ENCODE assay signal across 23 mouse cellular contexts in the genomic region with DNA sequence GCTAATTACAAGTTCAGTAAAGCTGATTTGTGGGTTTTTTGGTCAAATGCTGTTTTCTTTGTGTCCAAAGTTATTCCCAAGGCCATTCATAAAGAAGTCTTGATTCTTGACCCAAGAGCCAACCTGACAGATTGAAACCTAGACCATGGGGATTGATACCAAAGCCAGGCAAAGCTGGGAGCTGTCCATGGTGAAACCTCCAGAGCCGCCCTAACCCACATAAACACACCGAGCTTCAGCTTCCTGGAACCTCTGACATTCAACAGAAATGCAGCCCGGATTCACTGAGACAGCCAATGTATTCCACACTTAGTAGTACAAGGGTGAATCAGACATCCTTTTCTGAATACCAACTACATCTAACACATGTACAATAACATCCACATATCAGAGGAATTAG.
DNase-seq lines count a peak whose midpoint lies in the region; ATAC-seq and TF ChIP-seq lines count a peak whose summit lies in the region.
"Had no signal": no experiment of that assay in that cellular context is flagged by ENCODE, and none has a peak within 500 bp of the region (broad histone marks: within the 10 kb centered on the region; RNA-seq: fewer than 3 reads in every experiment).

No protein-coding gene starts in this region.

- no peak overlapping the region for H3K27ac ChIP-seq in heart, embryonic 11.5 days (ENCODE audit: low read depth, low read length)
- no peak overlapping the region for H3K27ac ChIP-seq in ES-E14 (ENCODE audit: insufficient read depth, low read depth, low read length, poor library complexity, severe bottlenecking)
- H3K27ac ChIP-seq in limb, embryonic 10.5 days: no peak overlapping the region
- H3K27ac ChIP-seq: embryonic facial prominence, embryonic 15.5 days; forebrain, embryonic 10.5 days; heart, embryonic 13.5 days; kidney, embryonic 15.5 days; lung, embryonic 15.5 days; midbrain, embryonic 15.5 days; stomach, embryonic 15.5 days had no signal

- no peak overlapping the region for H3K4me2 ChIP-seq in heart, embryonic 11.5 days
- H3K4me2 ChIP-seq: embryonic facial prominence, embryonic 15.5 days; heart, embryonic 13.5 days; kidney, embryonic 15.5 days; liver, embryonic 11.5 days; lung, embryonic 15.5 days; midbrain, embryonic 15.5 days; stomach, embryonic 15.5 days had no signal

- no peak overlapping the region for H3K4me3 ChIP-seq in heart, embryonic 11.5 days (ENCODE audit: low read depth, low read length)
- no peak overlapping the region for H3K4me3 ChIP-seq in ES-E14 (ENCODE audit: insufficient read depth in 1 of 2, low read depth in 1 of 2, low read length in 2 of 2, poor library complexity in 1 of 2, severe bottlenecking in 1 of 2)
- H3K4me3 ChIP-seq in limb, embryonic 10.5 days: no peak overlapping the region
- H3K4me3 ChIP-seq: embryonic facial prominence, embryonic 15.5 days; forebrain, embryonic 10.5 days; heart, embryonic 13.5 days; kidney, embryonic 15.5 days; lung, embryonic 15.5 days; midbrain, embryonic 15.5 days; stomach, embryonic 15.5 days had no signal

- no peaks in the 10 kb centered on the region for H3K27me3 ChIP-seq in heart, embryonic 11.5 days (ENCODE audit: control insufficient read depth, insufficient read depth, low read length)
- H3K27me3 ChIP-seq in limb, embryonic 10.5 days (ENCODE audit: low read depth, poor library complexity, severe bottlenecking): no peaks in the 10 kb centered on the region
- H3K27me3 ChIP-seq: embryonic facial prominence, embryonic 15.5 days; kidney, embryonic 15.5 days; lung, embryonic 15.5 days; midbrain, embryonic 15.5 days; Patski; stomach, embryonic 15.5 days had no signal

- in situ Hi-C loops in ES-E14 (cut with MboI; ENCODE audit: low sequenced_read_pairs in 2 of 2, unreplicated experiment in 2 of 2): no loop called here

- H3K4me1 ChIP-seq in heart, embryonic 11.5 days (ENCODE audit: control insufficient read depth, insufficient read depth, low read length): no peaks in the 10 kb centered on the region
- H3K4me1 ChIP-seq in ES-E14 (ENCODE audit: control insufficient read depth in 2 of 2, insufficient read depth in 2 of 2, low read length in 2 of 2, poor library complexity in 1 of 2): no peaks in the 10 kb centered on the region
- peaks cover 3% of the 10 kb centered on the region; the same call in 1 of the 2 replicates for H3K4me1 ChIP-seq in limb, embryonic 10.5 days
- H3K4me1 ChIP-seq: embryonic facial prominence, embryonic 15.5 days; forebrain, embryonic 10.5 days; heart, embryonic 13.5 days; kidney, embryonic 15.5 days; lung, embryonic 15.5 days; midbrain, embryonic 15.5 days; stomach, embryonic 15.5 days had no signal

- no peaks in the 10 kb centered on the region for H3K9me3 ChIP-seq in heart, embryonic 11.5 days (replicated peaks; ENCODE audit: control insufficient read depth, low read length)
- H3K9me3 ChIP-seq in ES-E14 (ENCODE audit: control insufficient read depth, insufficient read depth, low read depth, low read length): no peaks in the 10 kb centered on the region
- no peaks in the 10 kb centered on the region for H3K9me3 ChIP-seq in limb, embryonic 10.5 days (replicated peaks)
- H3K9me3 ChIP-seq: embryonic facial prominence, embryonic 15.5 days; forebrain, embryonic 10.5 days; heart, embryonic 13.5 days; kidney, embryonic 15.5 days; lung, embryonic 15.5 days; midbrain, embryonic 15.5 days; stomach, embryonic 15.5 days had no signal

- WGBS in heart, embryonic 11.5 days (ENCODE audit: insufficient replicate concordance): 43% methylated on average over 3 of the region's 3 CpGs
- WGBS in limb, embryonic 10.5 days: 35% methylated on average over 3 of the region's 3 CpGs

- H3K36me3 ChIP-seq in heart, embryonic 11.5 days (ENCODE audit: control insufficient read depth, insufficient read depth, low read length): no peaks in the 10 kb centered on the region
- no peaks in the 10 kb centered on the region for H3K36me3 ChIP-seq in ES-E14 (ENCODE audit: control insufficient read depth, insufficient read depth, low read length, poor library complexity, severe bottlenecking)
- H3K36me3 ChIP-seq in limb, embryonic 10.5 days: no peaks in the 10 kb centered on the region
- H3K36me3 ChIP-seq: embryonic facial prominence, embryonic 15.5 days; forebrain, embryonic 10.5 days; heart, embryonic 13.5 days; kidney, embryonic 15.5 days; lung, embryonic 15.5 days; midbrain, embryonic 15.5 days; stomach, embryonic 15.5 days had no signal

- DNase-seq in heart, postnatal 4 days: peak; percentile 11
- DNase-seq in ES-E14 (ENCODE audit: low read depth, low spot score): peak; percentile 22
- DNase-seq in embryo, embryonic 11 days: peak; percentile 54
- peak; percentile 38 for DNase-seq in limb, embryonic 10.5 days (ENCODE audit: low spot score)
- no peak for DNase-seq in frontal cortex, adult 2 months (ENCODE audit: extremely low spot score in 1 of 2, low spot score in 1 of 2)
- no peak for DNase-seq in spleen, postnatal 10 days (ENCODE audit: low spot score in 2 of 2)
- DNase-seq in urinary bladder, postnatal 14 days (ENCODE audit: low spot score): no peak
- DNase-seq: cerebellum, postnatal 14 days; gastrocnemius, postnatal 36 days; layer of hippocampus, adult 9-11 months; spleen, adult 18-20 months; thymus, adult 2 months had no signal

- no peak for ATAC-seq in heart, embryonic 11.5 days (replicated peaks; ENCODE audit: insufficient number of reproducible peaks, low FRiP score, low TSS enrichment)
- ATAC-seq: inflammation-experienced regulatory T-cells, adult 6 months; midbrain, embryonic 15.5 days; Patski had no signal

- H3K9ac ChIP-seq in heart, embryonic 11.5 days (ENCODE audit: low read depth, low read length): no peak overlapping the region
- H3K9ac ChIP-seq in ES-E14 (ENCODE audit: insufficient read depth, low read depth, low read length, poor library complexity, severe bottlenecking): no peak overlapping the region
- H3K9ac ChIP-seq: embryonic facial prominence, embryonic 15.5 days; heart, embryonic 13.5 days; kidney, embryonic 15.5 days; lung, embryonic 15.5 days; midbrain, embryonic 15.5 days; stomach, embryonic 15.5 days had no signal

TF ChIP-seq in ES-E14, 5 proteins besides CTCF, POLR2A, EP300 and RAD21:
- TF ChIP-seq ZNF384 (IDR thresholded peaks at IDR 0.05; ENCODE audit: low read depth, low read length): no peak
- TF ChIP-seq ZC3H11A (IDR thresholded peaks at IDR 0.05; ENCODE audit: borderline replicate concordance, low read depth, low read length): no peak
- no peak for TF ChIP-seq MAFK (IDR thresholded peaks at IDR 0.05; ENCODE audit: insufficient read depth, low read depth, low read length)
- TF ChIP-seq HCFC1 (IDR thresholded peaks at IDR 0.05; ENCODE audit: borderline replicate concordance, insufficient read depth, low read length): no peak
- TF ChIP-seq CHD2 (IDR thresholded peaks at IDR 0.05; ENCODE audit: low read depth, low read length): no peak

Comparison
In these comparisons a context has a peak if more than half of its experiments do, and no peak if none do; other contexts are left out.
1. DNase-seq: peak in heart, postnatal 4 days (single experiment), ES-E14 (single experiment), embryo, embryonic 11 days (single experiment) and limb, embryonic 10.5 days (single experiment); none in frontal cortex, adult 2 months (0 of 2), spleen, postnatal 10 days (0 of 2) and urinary bladder, postnatal 14 days (single experiment).